Mouse (Mus musculus): Measurements from ENCODE around the gene Aoc1. TPM values are rescaled to one million over a fixed set of nuclear protein-coding genes. Genes with fewer than 3 reads are reported as not detected.

The Aoc1 gene
- not detected for total RNA-seq (2021)

DNA sequence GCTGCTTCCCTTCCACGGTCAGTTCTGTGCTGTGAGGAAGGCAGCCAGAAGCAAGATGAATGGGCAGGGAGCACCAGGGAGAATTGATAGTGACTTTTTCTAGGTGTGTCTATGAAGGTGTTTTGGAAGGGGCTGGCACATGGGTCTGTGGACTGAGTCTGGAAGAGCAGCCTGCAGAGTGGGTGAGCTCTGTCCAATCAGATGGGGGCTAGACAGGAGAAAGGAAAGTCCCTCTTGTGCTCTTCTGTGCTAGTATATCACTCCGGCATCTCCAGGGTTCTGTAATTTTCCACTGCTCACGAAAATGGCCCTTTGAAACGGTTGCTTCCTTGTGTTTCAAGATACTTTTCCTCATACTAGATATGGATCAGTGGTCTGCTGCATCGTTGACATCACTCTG, at the start of gene Aoc1:
TSS of gene Aoc1 (plus strand) at position 301 of the 400 bp plus-strand sequence.
- intact Hi-C loops (cut with DNase I), result no loop called here
- DNase-seq, result no peak

DNA sequence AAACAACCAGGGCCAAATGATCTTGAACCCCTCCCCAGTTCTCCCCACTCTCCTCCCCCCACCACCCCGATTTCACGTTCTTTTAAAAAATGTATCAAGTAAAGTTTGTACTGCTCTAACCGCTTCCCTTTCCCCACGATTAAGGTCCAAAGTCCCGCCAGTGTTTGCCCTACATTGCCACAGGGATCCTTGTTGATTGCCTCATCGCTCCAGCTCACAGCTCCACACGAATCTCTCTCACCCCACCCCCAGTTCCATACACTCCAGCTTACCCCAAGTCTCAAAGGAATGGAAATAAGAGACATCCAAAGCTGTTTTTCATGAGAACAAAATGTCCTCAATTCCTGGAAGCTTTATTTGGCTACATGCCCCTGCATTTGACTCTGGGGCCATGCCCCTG, 47.7 kb upstream of the Aoc1 start:
- no peak for DNase-seq
- intact Hi-C loops (cut with DNase I), result no loop called here

DNA sequence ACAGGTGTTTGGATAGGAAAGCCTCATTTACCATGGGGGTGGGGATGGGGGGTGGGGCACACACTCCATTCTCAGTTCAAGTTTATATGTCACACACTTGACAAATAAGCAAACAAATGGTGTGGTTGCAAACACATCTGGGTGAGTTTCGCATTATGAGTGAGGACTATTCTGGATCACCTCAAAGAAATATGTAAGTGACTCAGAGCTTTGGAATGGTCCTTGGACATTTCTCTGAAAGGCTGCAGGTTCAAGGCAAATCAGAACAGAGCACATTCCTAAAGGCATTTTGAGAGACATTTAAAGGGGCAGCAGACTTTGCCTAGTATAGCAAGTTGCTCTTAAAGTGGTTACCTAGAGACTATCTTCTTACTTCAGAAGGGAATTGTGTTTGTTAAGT, 43.7 kb upstream of the Aoc1 start:
- intact Hi-C loops (cut with DNase I), result no loop called here
- no peak for DNase-seq

DNA sequence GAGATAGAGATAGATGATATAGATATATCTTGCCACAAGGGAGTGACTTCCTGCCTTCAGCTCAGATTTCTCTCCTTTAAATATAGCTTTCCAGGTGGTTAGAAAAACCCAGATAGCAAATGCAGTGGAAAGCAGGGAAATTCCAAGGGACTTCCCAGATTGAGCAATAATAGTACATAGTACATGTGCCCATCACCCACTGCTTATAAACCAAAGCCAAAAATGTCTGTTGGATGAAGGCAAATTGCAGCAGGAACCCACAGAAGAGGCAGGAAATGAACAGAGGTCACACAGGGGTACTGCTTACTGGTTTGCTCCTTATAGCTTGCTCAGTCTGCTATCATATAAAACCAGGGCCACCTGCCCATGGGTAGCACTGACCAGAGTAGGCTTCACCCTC, 43.0 kb upstream of the Aoc1 start:
- intact Hi-C loops (cut with DNase I), result no loop called here
- no peak for DNase-seq

DNA sequence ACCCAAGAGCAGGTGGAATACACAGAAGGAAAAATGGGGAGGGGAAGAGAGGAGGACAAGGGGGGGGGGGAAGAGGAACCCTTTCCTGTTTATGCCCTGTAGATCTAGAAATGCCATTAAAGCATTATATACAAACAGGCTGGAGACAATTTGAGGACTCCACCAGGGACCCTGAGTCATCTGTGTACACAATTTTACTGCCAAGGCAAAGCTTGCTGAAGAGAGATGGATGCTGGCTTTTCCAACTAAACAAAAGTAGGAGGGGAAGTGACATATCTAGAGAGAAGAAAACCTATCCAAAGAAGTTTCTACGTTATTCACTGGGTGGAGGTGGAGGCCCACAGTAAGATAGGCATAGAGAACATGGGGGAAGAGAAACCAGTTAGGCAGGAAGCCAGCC, 42.5 kb upstream of the Aoc1 start:
- intact Hi-C loops (cut with DNase I), result no loop called here
- no peak for DNase-seq

DNA sequence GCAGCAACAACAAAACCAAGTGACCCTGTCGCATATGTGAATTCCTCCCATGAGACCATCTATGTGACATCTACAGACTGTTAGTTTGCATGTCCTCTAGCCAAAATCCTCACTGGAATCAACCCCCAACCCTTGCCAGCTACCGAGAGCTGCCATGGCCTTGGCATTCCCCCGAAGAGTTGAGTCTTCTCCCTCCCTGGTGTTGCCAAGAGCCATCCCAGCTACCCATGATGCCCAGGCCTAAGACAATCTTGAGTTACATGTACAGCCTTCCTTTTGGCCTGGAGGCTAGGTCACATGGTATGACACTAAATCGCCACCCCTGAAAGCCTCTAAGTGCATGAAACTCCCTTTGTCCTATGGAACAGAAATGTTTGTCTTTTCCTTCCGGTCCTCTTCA, 41.6 kb upstream of the Aoc1 start:
- intact Hi-C loops (cut with DNase I), result no loop called here
- no peak for DNase-seq

DNA sequence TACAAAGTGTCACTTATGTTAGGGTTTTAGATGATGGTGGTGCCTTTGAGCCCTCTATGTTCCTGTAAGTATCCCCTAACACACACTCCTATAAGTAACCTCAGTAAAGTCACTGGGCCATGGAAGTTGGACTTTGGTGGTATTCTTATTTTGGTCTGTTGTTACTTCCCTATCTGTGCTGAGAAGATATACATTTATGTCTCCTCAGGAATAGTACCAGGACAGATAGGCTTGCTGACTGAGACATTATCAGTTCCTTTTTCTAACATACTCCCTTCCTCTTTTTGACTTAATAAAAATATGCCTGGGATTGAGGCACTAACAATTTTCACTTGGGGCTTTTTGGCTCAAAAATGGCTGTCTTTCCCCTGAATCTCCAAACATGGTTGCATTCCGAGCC, 40.3 kb upstream of the Aoc1 start:
- intact Hi-C loops (cut with DNase I), result no loop called here
- no peak for DNase-seq

DNA sequence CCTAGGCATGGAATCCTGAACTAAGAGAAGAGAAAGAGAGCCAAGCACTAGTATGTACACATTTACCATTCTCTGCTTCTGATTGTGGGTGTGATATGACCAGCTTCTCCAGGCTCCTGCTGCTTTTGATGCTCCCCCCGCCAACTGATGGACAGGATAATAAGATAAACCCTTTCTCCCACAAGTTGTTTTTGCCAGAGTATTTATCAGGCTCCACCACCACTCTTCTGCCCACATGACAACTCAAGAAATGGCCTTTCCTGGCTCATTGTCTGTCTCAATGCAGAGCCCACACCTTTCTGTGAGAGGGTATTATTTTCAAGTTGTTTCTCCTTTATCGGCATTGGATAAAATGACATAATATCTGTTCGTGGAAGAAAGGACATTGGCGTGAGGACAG, 39.2 kb upstream of the Aoc1 start:
- no peak for DNase-seq
- intact Hi-C loops (cut with DNase I), result no loop called here

DNA sequence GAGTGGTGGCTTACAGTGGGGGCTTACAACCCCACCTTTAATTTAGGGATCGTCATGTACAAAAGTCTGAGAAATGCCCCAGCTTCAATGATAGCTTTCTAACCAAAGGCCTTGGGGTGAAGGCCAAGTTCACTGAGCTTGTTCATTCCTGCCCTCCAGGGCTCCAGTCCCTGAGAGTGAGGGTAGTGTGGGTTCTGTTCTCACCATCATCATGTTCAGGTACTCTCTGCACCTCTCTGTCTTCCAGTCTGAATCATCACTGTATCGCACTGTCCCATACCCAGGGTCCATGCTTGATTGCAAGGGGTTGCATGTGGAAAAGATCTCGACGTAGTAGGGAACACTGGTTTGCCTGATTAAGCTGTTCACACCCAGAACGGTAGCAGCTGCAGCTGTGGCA, 37.5 kb upstream of the Aoc1 start:
- intact Hi-C loops (cut with DNase I), result no loop called here
- DNase-seq, result no peak

DNA sequence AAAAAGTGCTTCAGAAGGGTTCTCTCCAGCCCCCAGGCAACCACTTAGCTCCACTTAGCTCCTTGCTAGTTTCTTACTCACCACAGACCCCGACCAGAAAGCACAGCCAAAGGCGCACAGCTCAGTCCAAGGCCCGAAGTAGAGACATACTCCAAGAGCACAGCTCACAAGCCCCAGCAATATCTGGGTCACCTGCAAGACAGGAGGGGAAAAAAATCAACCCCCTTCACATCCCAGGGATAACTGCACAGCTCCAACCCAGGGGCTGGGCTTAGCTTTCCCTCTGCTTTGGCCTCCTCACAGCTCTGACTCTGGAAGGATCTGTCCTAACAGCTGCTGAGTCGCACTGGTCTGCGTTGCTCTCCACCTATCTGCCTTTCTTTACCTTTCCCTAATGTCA, 36.5 kb upstream of the Aoc1 start:
- intact Hi-C loops (cut with DNase I), result no loop called here
- DNase-seq, result no peak

DNA sequence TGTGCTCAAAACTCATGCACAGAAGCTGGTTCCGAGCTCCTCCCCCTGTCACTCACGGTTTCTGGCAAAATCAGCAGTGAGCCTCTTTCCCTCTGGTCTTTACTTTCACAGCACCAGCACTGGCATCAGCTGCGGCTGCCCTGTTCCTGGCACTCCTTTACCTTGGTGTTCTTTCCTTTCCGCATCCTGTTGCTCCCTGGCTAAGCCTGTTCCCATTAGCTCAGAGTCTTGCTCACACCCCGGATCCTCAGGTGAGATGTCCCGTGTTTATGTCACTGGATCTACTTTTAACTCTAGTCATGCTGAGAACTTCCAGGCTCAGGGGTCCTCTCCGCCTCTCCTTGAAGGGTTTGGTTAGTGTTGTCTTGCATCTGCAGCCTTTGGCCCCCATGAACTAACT, 35.2 kb upstream of the Aoc1 start:
- intact Hi-C loops (cut with DNase I), result no loop called here
- no peak for DNase-seq

DNA sequence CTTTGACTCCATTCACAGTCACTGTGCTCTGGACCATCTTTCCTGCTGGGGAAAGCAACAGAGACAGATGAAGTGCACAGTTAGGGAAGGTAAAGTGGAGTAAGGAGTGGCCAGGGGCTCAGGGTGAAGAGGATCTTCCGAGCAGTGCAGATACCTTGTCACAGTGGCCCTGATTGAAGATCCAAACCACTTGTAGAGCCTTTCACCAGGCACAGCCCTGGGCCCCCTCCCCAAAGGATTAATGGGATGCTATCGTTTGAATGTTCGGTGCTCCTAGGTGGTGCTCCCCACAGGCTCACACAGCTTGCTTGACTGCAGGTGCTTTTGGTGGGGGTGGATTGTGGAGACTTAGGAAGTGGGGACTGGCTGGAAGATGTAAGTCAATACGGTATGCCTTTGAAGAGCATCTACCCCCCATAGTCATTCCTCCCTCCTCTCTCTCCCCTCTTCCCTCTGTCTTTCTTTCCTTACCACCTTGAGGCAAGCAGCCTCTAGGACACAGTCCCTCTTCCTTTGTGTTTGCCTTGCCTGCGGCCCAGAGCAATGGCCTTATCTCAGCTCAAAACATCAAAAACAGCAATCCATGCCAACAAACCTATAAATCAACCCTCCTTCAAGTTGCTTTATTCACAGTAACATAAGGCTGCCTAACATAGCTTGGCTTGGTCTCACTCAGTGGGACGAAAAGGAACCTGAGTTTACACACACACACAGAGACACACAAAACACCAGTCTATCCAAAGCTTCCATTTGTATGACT, 34.2 kb upstream of the Aoc1 start:
- no peak for DNase-seq
- intact Hi-C loops (cut with DNase I), result no loop called here

DNA sequence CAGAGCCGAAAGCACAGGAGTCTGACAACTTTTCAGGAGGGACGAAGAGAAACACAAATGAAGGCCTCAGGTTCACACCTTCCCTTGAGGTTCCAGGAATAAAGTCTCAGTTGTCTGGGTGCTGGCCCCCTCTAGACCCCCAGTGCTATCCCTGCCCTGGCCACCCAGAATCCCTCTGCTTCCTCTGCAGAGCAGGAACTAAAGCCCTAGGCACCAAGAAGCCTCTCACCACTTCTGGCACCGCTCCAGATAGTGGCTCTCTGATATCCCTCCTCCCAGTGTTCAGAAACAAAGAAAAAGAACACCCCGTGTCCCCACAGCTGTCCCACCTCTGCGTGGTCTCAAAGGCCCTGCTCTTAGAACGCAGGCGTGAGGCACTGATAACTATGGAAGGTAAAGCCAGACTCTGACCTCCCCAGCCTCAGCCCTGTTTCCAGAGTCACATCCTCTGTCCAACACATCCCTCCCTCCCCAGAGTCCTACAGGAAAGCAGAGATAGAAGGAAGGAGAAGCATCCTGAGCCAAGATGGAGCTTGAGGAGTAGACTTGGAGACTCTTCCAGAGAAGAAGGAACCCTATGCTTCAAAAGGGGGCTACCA, 32.2 kb upstream of the Aoc1 start, which contains the start of gene Tmem176a:
TSS of gene Tmem176a (plus strand) at position 549 of the 599 bp plus-strand sequence.
- DNase-seq, result peak; percentile 53 to 71
- intact Hi-C loops (cut with DNase I), result loop anchor here (2.0 kb wide), 1 partner anchor 18 kb away; no protein-coding TSS in a partner anchor

DNA sequence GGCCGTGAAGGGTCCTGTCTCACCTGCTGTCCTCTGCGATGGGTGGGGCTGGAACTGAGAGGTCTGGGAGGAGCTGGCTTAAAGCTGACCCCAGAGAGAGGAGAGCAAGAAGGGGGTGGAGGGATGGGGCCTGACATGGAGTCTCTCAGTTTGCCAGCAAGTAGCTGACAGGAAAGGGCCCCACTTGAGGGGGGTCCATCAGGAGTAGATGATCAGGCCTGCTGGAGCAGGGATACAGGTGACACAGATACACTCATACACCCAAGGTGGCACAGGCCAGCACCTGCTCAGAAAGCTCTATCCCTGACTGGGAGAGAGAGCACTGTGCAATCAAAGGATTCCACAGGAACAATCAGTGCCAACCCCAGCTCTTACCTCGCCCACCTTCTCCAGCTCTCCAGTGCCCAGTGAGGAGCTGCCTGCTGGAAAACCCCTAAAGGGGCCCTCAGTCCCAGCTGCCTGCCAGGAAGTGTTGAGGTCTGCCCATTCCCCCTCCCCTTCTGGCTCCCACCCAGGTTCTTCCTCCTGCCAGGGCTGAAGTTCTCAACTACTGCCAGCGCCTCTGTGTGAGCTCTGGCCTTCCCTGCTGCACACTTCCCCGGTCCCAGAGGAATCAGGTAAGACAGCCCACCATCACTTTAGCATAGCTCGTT, 31.6 kb upstream of the Aoc1 start, which contains the start of gene Tmem176b:
TSS of gene Tmem176b (minus strand) at position 524 of the 653 bp plus-strand sequence.
- intact Hi-C loops (cut with DNase I), result loop anchor here (2.0 kb wide), 1 partner anchor 18 kb away; no protein-coding TSS in a partner anchor
- DNase-seq, result peak; percentile 97

DNA sequence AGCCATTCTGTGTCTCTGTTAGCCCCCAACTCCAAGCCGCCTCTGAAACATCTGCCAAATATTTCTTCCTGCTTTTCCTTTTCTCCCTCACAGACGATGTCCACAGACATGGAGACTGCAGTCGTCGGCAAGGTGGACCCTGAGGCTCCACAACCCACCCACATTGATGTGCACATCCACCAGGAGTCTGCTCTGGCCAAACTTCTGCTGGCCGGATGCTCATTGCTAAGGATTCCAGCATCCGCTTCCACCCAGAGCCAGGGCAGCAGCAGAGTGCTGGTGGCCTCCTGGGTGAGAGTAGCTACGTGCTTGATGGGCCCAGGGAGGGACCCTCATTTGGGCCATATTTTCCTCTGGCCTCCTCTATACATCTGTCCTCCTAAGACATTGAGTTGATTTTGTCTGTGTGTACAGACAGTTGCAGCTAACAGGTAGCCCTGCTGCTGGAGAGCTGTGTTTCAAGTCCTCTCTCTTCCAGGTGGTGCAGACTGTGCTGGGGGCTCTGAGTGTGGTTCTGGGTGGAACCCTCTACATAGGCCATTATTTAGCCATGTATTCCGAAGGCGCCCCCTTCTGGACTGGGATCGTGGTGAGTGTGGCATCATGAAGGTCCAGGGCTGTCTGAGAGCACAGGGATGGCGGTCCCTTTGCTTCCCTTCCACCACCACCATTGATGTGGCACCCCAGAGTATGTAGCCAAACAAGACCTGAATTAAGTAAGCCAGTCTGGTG, 30.4 kb upstream of the Aoc1 start:
- DNase-seq, result peak; percentile 32 to 41
- intact Hi-C loops (cut with DNase I), result no loop called here

DNA sequence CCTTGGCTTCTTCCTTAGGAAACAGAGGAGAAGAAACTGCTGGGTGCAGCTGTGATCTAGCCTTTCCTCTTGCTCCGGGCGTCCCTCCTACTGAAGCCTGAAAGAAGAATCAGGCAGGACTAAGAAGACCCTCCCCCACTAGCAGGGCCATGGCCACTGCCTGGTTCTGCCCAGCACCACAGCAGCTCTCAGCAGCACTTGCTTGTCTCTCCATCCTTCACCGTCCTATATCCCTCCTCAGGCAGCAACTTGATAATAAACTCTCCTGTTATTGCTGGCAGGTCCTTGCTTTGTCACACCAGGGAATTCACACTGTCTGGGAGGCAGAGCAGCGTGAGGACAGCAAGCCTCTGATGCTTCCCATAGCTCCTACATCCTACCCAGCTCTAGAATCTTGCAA, 27.6 kb upstream of the Aoc1 start:
- DNase-seq, result no peak
- intact Hi-C loops (cut with DNase I), result no loop called here

DNA sequence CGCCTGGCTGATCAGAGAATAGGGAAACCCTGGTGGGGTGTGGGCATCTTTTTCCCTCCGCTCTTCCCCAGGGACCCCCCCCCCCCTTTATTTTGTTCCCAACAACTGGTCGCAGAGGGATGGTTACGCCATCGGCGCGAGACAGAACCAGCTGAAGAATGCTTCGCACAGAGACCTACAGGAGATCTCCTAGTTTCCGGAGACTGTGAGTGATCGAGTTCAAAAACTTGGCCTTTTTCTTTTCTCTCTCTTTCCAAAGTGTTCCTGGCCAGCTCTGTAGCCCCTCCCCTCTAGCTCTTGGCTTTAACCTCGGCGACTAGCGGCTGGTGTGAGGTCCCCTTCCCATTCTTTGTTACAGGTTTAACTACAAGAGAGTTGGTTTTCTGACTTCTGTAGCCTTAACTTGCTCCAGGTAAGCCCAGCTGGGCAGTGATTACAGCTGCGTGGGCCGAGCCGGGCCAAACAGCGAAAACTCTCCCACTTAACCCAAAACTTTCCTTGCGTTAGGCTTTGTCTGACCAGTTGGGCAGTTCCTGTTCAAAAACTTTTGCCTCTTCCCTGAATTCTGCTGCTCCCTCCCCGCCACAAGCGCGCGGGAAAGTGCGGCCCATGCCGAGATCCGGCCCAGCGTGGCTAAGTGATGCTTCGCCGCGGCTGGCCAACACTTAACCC, 20.7 kb upstream of the Aoc1 start:
- peak; percentile 60 to 69 for DNase-seq
- intact Hi-C loops (cut with DNase I), result no loop called here

DNA sequence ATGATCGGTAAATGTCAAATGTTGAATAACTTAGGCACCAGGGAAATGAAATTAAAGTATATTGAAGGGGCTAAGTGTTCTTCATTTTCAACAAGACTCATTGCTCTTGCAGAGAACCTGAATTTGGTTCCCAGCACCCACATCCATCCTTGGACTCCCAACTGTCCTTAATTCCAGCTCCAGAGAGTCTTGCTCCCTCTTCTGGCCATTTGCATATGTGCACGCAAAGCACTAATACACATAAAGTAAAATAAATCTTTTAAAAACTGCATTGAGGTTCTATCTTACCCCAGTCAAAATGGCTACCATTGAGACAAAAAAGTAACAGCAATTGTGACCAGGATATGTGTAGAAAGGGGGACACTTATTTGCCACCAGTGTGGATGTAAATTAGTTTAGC, 18.5 kb upstream of the Aoc1 start:
- no peak for DNase-seq
- intact Hi-C loops (cut with DNase I), result no loop called here

DNA sequence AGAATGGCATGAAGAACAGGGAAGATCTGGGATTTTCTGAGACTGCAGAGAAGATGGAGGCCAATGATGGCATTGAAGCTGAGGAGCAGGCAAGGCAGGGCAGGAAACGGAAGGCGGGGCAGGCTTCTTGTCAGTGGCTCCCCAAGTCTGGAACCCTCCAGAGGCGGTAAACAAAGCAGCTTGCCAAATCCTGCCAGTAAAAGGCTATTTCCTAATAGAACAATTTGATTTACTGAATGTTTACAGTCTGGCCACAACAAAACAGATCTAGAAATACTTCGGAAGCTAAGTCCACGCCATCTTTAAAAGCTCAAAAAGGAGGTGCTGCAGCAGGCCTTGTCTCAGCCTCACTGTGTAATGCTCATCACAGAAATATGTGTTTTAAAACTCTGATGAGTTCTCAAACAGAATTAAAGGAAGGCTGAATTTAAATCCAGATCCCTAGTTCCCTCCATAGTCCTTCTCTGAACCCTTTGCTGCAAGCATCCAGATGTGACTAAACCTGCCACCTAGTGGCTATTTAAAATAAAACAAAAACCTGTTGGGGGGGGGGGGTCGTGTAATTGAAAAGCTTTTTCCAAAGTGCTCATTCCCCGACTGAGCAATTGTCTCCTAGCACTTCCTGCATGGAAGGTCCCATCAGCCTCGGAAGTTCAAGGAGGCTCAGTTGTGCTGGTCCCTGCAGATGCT, 14.9 kb upstream of the Aoc1 start:
- intact Hi-C loops (cut with DNase I), result loop anchor here (1.0 to 5.0 kb wide), 3 partner anchors 17 to 210 kb away; partner anchors contain the start of genes Gimap8, Tmem176a and Tmem176b
- DNase-seq, result no peak
